Mouse (Mus musculus): ENCODE results near the gene Cacna1b.

- no peak for TF ChIP-seq POLR2A (IDR thresholded peaks at IDR 0.05; ENCODE audit: borderline replicate concordance, extremely low read depth, insufficient read depth, insufficient read length, poor library complexity, severe bottlenecking)
- TF ChIP-seq CTCF (IDR thresholded peaks at IDR 0.05; ENCODE audit: borderline replicate concordance, extremely low read depth, insufficient read depth, insufficient read length), result no peak
These were observed 45.5 kb downstream of the Cacna1b start for GRCm38 (mm10) chr2:24717461-24717860.
